Mouse (Mus musculus) brain, embryonic 14.5 days (tissue): ENCODE data around the gene Nrxn3.

Experiments
- CTCF ChIP-seq: fragments of 200-500 bp; IDR thresholded peaks from 2 replicates; pipeline ENCODE4 v1.5.1; 2012; ENCODE audit warnings: inconsistent platforms, mild to moderate bottlenecking, moderate library complexity, borderline replicate concordance; ENCODE audit not compliant: insufficient read depth, insufficient read length; ENCODE audit errors: extremely low read depth
- POLR2A ChIP-seq: fragments of 200-500 bp; IDR thresholded peaks from 2 replicates; pipeline ENCODE4 v1.6.1; 2012; ENCODE audit warnings: mild to moderate bottlenecking, inconsistent platforms, borderline replicate concordance; ENCODE audit not compliant: poor library complexity, insufficient read depth, insufficient read length, severe bottlenecking; ENCODE audit errors: extremely low read depth

GRCm38 (mm10) chr12:89041429-89042107 lies 318.9 kb downstream of the Nrxn3 start:
- no peak for TF ChIP-seq CTCF
- no peak for TF ChIP-seq POLR2A
